Mouse (Mus musculus): ENCODE data around the gene Smu1. TPM values are rescaled to one million over a fixed set of nuclear protein-coding genes. Genes with fewer than 3 reads are reported as not detected.

The Smu1 gene
- polyA plus RNA-seq, 1 experiment from 2014 or later = 139 TPM

DNA sequence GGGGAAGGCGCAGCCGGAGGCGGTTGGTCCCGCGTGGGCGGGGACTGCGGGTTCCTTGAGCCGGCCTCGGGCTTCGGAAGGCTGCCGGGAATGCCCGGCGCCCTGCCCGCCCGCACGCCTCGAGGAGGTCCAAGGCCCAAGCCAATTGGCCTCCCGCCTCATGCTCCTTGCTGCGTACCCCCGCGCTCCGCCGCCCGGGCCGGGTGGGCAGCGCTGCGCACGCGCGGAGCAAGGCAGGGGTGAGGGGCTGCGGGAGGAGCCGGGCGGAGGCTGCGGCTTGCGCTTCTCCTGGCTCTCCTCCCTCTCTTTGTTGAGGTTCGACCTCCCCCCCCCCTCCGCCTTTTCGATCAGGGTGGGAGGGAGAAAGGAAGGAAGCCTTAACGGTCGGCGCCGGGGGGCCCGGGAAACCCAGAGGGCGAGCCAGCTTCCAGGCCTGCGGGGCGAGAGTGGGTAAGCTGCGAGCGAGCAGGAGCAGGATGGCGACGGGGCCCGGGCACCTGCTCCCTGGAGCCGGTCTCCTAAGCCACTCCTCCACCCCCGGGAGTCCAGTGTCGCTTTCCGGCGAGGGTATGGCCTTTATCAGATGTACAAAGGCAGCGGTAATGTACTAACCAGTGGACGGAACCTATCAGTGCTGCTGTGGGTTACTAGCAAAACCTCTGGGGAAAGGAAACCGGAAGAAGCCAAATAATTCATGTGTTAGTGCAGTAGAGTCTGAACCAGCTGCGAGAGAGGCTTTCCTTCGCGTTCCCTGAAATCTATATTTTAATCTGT is 34.8 kb downstream of the Smu1 start:
- peak overlapping the region; percentile 88 for H3K4me2 ChIP-seq (ENCODE audit: low read depth, low read length)
- 1% methylated on average over 56 of the region's 62 CpGs for WGBS
- H3K9ac ChIP-seq (ENCODE audit: low read length) = peak overlapping the region; percentile 97

DNA sequence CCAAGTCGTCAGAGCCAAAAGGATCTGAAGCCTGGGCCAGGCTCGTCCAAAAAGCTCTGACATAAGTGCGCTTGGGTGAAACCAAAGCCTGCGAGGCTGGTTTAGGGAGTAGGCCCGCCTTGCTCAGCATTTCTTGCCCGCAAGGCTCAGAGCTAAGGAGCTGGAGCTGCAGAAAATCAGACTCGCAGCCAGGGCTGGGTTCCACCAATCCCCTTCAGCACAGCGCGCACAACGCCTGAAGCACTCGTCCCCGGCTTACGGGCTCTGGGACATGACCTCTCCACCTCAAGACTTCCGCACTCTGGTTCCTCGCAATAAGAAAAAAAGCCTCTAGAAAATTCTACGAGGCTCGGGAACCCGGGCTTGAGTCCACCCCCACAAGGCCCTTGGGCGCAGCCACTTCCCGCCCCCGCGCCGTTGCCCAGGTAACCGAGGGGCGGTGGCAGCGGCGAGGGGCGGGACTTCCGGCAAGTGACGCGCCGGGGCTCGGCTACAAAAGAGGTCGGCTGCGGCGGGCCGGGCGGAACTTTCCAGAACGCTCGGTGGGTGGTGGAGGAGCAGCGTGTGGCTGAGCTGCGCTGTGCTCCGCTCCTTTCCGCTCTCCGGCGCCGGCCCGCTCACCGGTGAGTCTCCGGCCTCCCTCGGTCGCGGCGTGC is 35.6 kb downstream of the Smu1 start, which contains the start of gene Dnaja1:
Gene Dnaja1 (plus strand): TSS at position 140 of the 656 bp plus-strand sequence.
- Histone ChIP-seq H3K27me3 (ENCODE audit: control insufficient read depth, insufficient read depth, low read depth, low read length) (no peaks in the 10 kb centered on the region), H3K4me2 (ENCODE audit: low read depth, low read length) (peak within 1 kb of the TSS; percentile 88), H3K4me3 (ENCODE audit: low read length) (peak within 1 kb of the TSS; percentile 93), H3K27ac (ENCODE audit: low read length) (peak within 1 kb of the TSS; percentile 100), H3K9me3 (ENCODE audit: control insufficient read depth, low read length) (no peaks in the 10 kb centered on the region), H3K4me1 (replicated peaks; ENCODE audit: control insufficient read depth, insufficient read depth, low read length) (peaks cover 24% of the 10 kb centered on the region), H3K9ac (ENCODE audit: low read length) (peak within 1 kb of the TSS; percentile 97), H3K36me3 (ENCODE audit: control insufficient read depth, insufficient read depth, low read length) (peaks cover 10% of the 10 kb centered on the region)
- ATAC-seq (ENCODE audit: low read depth) = peak; percentile 94
- WGBS = 0% methylated on average over 50 of the region's 54 CpGs

More for the DNA sequence above, 34.8 kb downstream of the Smu1 start:
- H3K27me3 ChIP-seq (ENCODE audit: control insufficient read depth, insufficient read depth, low read depth, low read length) = no peaks in the 10 kb centered on the region
- peak overlapping the region; percentile 93 for H3K4me3 ChIP-seq (ENCODE audit: low read length)
- peaks cover 24% of the 10 kb centered on the region for H3K4me1 ChIP-seq (replicated peaks; ENCODE audit: control insufficient read depth, insufficient read depth, low read length)
- peak; percentile 81 for ATAC-seq (ENCODE audit: low read depth)
- no peaks in the 10 kb centered on the region for H3K9me3 ChIP-seq (ENCODE audit: control insufficient read depth, low read length)
- H3K27ac ChIP-seq (ENCODE audit: low read length) = peak overlapping the region; percentile 100
- H3K36me3 ChIP-seq (ENCODE audit: control insufficient read depth, insufficient read depth, low read length) = peaks cover 15% of the 10 kb centered on the region

DNA sequence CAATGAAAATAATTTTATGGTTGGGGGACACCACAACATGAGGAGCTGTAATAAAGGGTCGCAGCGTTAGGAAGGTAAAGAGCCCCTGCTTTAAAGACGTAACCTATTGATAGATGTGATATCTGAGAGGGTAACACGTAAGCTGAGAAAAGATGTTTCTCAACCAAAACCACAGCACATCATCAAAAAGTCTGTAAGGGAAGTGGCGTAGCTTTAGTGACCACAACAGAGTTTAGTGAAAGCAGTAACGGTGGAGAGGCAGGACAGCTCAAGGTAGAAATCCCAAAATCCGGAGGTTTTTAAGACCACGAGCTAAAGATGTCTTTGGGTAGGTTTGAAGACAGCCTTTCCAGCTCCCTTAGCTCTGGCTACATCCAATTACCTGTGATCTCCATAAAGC is 36.8 kb downstream of the Smu1 start:
- peak overlapping the region; percentile 97 for H3K9ac ChIP-seq (ENCODE audit: low read length)
- ATAC-seq (ENCODE audit: low read depth) = no peak
- H3K4me1 ChIP-seq (replicated peaks; ENCODE audit: control insufficient read depth, insufficient read depth, low read length) = peaks cover 22% of the 10 kb centered on the region
- peak overlapping the region; percentile 71 for H3K4me2 ChIP-seq (ENCODE audit: low read depth, low read length)
- 94% methylated on average over 8 of the region's 8 CpGs for WGBS
- H3K36me3 ChIP-seq (ENCODE audit: control insufficient read depth, insufficient read depth, low read length) = peaks cover 4% of the 10 kb centered on the region; the same call in 1 of the 2 replicates
- H3K27me3 ChIP-seq (ENCODE audit: control insufficient read depth, insufficient read depth, low read depth, low read length) = no peaks in the 10 kb centered on the region
- H3K27ac ChIP-seq (ENCODE audit: low read length) = peak overlapping the region; percentile 100
- no peaks in the 10 kb centered on the region for H3K9me3 ChIP-seq (ENCODE audit: control insufficient read depth, low read length)
- H3K4me3 ChIP-seq (ENCODE audit: low read length) = no peak overlapping the region; the same call in 1 of the 2 replicates

DNA sequence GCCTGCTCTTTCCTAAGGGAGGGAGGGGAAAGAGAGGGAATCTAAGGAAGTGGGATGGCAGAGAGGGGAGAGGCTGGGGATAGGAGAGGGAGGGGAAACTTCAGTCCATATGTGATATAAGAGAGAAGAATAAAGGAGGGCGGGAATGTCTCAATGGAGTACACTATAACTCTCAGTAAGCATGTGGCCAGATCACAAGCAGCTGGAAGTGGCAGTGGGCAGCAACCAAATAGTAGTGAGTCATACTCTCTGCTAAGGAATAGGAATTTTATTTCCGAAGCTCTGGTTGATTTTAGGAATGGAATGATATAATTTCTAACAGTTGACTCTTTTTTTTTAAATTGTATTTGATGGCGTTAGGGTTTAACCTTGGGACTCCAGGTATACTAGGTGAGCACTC is 40.6 kb downstream of the Smu1 start:
- Histone ChIP-seq H3K4me1 (replicated peaks; ENCODE audit: control insufficient read depth, insufficient read depth, low read length) (peaks cover 9% of the 10 kb centered on the region), H3K9me3 (ENCODE audit: control insufficient read depth, low read length) (no peaks in the 10 kb centered on the region), H3K27me3 (ENCODE audit: control insufficient read depth, insufficient read depth, low read depth, low read length) (no peaks in the 10 kb centered on the region), H3K4me3 (ENCODE audit: low read length) (no peak overlapping the region), H3K27ac (ENCODE audit: low read length) (no peak overlapping the region), H3K9ac (ENCODE audit: low read length) (no peak overlapping the region), H3K36me3 (ENCODE audit: control insufficient read depth, insufficient read depth, low read length) (no peaks in the 10 kb centered on the region), H3K4me2 (ENCODE audit: low read depth, low read length) (no peak overlapping the region)
- WGBS = 85% methylated on average over 3 of the region's 3 CpGs
- ATAC-seq (ENCODE audit: low read depth) = no peak

DNA sequence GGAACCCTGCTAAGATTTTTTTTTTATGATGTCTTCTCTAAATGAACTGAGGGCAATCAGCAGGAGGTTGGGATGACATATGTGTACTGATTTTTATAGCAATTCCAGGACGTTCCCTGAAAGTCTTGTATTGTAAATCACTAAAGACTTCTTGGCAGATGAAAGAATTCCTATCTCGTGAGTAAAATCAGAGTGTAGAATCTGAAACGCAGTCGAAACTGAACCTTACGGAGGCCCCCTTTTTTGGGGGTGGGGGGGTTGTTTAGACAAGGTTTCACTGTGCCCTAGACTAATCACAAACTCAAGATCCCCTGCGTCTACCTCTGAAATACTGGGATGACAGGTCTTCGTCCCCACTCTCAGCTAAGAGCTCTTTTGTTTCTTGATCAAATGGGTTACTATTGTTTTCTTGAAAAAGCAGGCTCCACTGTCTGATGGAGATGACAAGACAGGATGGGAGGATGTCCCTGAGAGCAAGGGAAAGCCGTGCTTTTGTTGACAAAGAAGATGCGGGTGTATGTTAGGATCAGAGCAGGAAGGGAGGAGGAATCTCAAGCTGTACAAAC is 53.9 kb downstream of the Smu1 start:
- Histone ChIP-seq H3K36me3 (ENCODE audit: control insufficient read depth, insufficient read depth, low read length) (no peaks in the 10 kb centered on the region), H3K9ac (ENCODE audit: low read length) (peak overlapping the region; percentile 77), H3K27me3 (ENCODE audit: control insufficient read depth, insufficient read depth, low read depth, low read length) (no peaks in the 10 kb centered on the region), H3K4me2 (ENCODE audit: low read depth, low read length) (peak overlapping the region; percentile 87), H3K4me1 (replicated peaks; ENCODE audit: control insufficient read depth, insufficient read depth, low read length) (peaks cover 12% of the 10 kb centered on the region), H3K4me3 (ENCODE audit: low read length) (peak overlapping the region; percentile 75), H3K27ac (ENCODE audit: low read length) (peak overlapping the region; percentile 98), H3K9me3 (ENCODE audit: control insufficient read depth, low read length) (no peaks in the 10 kb centered on the region)
- no peak for ATAC-seq (ENCODE audit: low read depth)
- WGBS = 14% methylated on average over 9 of the region's 9 CpGs

DNA sequence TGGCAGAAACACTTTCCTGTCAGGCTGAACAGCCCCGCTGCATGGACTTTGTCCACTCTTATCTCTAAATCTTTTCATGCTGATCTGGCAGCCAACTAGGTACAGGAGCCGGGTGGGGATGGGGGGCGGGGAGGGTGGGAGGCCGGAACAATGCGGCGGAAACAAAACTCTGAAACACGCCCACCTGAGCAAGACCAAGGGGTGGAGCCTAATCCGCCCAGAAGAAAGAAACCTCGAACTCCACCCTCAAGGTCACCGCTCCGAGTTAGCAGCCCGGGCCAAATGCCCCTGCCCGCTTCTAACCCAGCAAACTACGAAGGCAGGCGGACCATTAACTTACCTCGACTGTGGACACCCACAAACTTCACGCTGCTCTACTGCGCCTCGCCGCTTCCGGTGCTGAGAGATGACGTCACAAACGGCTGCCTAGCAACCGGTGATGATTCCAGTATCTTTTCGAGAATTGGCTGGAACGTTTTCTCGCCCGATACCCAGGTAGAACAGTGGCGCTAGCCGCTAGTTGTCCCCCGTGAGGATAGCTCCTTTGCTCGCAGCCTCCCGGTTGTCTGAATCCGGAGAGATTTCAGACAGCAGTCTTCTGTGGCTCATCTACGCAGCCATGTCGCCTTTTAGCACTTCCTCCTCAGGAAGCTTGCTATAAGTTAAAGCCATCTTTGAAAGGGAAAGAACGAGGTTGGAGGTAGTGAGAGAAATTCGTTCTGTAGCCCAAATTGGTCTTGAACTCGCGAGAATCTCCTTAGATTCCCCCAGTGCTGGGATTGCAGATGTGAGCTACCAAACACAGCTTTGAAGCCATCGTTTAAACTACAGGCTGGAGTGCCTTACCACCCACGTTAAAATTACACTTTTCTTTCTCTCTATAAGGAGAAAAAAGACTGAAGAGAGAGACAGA is 54.7 kb downstream of the Smu1 start, which contains the start of gene Aptx:
Gene Aptx (minus strand): TSS at position 398 of the 913 bp plus-strand sequence.
- H3K4me2 ChIP-seq (ENCODE audit: low read depth, low read length) = peak within 1 kb of the TSS; percentile 87
- no peaks in the 10 kb centered on the region for H3K9me3 ChIP-seq (ENCODE audit: control insufficient read depth, low read length)
- peak within 1 kb of the TSS; percentile 98 for H3K27ac ChIP-seq (ENCODE audit: low read length)
- H3K4me1 ChIP-seq (replicated peaks; ENCODE audit: control insufficient read depth, insufficient read depth, low read length) = peaks cover 12% of the 10 kb centered on the region
- ATAC-seq (ENCODE audit: low read depth) = peak; percentile 93
- H3K4me3 ChIP-seq (ENCODE audit: low read length) = peak within 1 kb of the TSS; percentile 75
- no peaks in the 10 kb centered on the region for H3K36me3 ChIP-seq (ENCODE audit: control insufficient read depth, insufficient read depth, low read length)
- peak within 1 kb of the TSS; percentile 77 for H3K9ac ChIP-seq (ENCODE audit: low read length)
- H3K27me3 ChIP-seq (ENCODE audit: control insufficient read depth, insufficient read depth, low read depth, low read length) = no peaks in the 10 kb centered on the region
- WGBS = under 1% methylated on average over 42 of the region's 42 CpGs

DNA sequence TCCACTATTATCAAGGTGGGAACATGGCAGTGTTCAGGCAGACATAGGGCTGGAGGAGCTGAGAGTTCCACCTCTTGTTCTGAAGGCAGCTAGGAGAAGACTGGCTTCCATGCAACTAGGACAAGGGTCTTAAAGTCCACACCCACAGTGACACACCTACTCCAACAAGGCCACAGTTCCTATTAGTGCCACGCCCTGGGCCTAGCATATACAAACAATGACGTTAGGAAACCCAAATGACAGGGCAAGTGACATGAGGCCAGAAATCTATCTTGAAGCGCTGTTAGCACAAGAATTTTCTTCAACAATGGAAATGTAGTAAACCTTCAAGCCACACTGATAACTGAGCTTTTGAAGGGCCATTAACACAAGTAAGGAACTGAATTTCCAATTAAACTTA is 55.9 kb downstream of the Smu1 start:
- peak overlapping the region; percentile 75 for H3K4me3 ChIP-seq (ENCODE audit: low read length)

DNA sequence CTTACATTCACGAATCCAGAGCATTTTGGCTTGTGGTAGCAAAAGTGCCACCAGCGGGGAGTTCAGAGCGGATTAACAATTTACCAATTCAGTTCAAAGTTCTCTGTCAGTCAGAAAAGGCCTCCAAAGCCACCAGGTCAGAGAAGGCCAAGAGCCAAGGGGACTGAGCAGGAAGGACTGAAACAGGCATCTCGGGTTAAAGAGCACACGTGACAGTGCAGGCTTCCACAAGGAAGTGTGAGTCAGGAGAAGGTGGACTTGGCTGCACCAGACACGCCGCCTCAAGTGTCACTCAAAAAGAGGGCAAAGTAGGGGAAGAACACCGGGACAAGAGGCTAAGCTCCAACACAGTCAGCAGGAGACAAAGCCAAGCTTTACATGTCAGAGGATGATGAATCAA is 57.5 kb downstream of the Smu1 start:
- no peak for ATAC-seq (ENCODE audit: low read depth)
- Histone ChIP-seq H3K4me3 (ENCODE audit: low read length) (no peak overlapping the region), H3K27me3 (ENCODE audit: control insufficient read depth, insufficient read depth, low read depth, low read length) (no peaks in the 10 kb centered on the region), H3K4me2 (ENCODE audit: low read depth, low read length) (no peak overlapping the region), H3K9me3 (ENCODE audit: control insufficient read depth, low read length) (no peaks in the 10 kb centered on the region), H3K36me3 (ENCODE audit: control insufficient read depth, insufficient read depth, low read length) (no peaks in the 10 kb centered on the region), H3K9ac (ENCODE audit: low read length) (no peak overlapping the region), H3K27ac (ENCODE audit: low read length) (no peak overlapping the region), H3K4me1 (replicated peaks; ENCODE audit: control insufficient read depth, insufficient read depth, low read length) (peaks cover 12% of the 10 kb centered on the region)
- WGBS = 71% methylated on average over 8 of the region's 8 CpGs

More for the DNA sequence above, 55.9 kb downstream of the Smu1 start:
- no peak for ATAC-seq (ENCODE audit: low read depth)
- 67% methylated on average over 3 of the region's 3 CpGs for WGBS
- Histone ChIP-seq H3K4me1 (replicated peaks; ENCODE audit: control insufficient read depth, insufficient read depth, low read length) (peaks cover 12% of the 10 kb centered on the region), H3K9me3 (ENCODE audit: control insufficient read depth, low read length) (no peaks in the 10 kb centered on the region), H3K27ac (ENCODE audit: low read length) (peak overlapping the region; percentile 98), H3K36me3 (ENCODE audit: control insufficient read depth, insufficient read depth, low read length) (no peaks in the 10 kb centered on the region), H3K9ac (ENCODE audit: low read length) (no peak overlapping the region; the same call in 1 of the 2 replicates), H3K27me3 (ENCODE audit: control insufficient read depth, insufficient read depth, low read depth, low read length) (no peaks in the 10 kb centered on the region), H3K4me2 (ENCODE audit: low read depth, low read length) (peak overlapping the region; percentile 87)

Data from lung, embryonic 16.5 days (tissue).